Mouse (Mus musculus) regulatory T cell (primary cell): Measurements from ENCODE around the gene Asb3.

ENCODE experiments used
- in situ Hi-C: fragments of 300-600 bp; cut with MboI, MseI; formaldehyde crosslinking; loops from one replicate; pipeline ENCODE4 v1.15.1; 2025; ENCODE audit warnings: high pct_unique_total_duplicates

Gene Asb3

DNA sequence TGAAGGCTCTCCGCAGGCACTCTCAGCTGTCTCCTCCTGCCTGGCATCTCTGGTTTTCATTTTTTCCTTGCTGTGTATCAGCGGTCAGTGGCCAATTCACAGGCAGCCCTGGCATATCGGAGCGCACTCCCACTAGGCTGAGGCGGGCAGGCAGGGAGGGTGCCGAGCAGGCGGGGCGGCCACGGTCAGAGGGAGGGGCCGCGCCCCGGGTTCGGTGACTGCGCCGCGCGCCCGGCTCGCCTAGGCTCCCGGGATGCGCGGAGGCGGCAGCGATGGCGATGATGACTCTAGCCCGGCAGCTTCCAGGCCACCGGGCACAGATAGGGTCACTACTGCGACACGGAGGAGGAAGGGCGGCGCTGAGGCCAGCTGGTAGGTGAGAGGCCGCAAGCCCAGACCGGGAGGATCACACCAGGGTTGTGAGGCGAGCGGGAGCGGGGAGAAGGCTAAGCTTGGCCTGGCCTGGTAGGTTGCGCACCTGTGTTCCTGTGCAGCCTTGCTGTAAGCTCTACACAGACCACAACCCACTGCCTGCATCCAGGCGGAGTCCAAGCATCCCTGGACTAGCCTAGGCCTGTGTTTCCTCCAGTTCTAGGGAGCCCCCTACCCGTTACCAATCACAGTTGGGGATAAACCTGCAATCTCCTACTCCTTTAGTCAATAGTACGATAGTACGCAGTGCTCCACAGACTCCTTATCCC, at the start of gene Asb3, which contains the start of gene Gpr75:
Gene Asb3, plus strand, starts transcription at position 246 of the 701 bp plus-strand sequence.
Gene Gpr75, plus strand, starts transcription at position 188 of the 701 bp plus-strand sequence.
- in situ Hi-C loops = no loop called here

DNA sequence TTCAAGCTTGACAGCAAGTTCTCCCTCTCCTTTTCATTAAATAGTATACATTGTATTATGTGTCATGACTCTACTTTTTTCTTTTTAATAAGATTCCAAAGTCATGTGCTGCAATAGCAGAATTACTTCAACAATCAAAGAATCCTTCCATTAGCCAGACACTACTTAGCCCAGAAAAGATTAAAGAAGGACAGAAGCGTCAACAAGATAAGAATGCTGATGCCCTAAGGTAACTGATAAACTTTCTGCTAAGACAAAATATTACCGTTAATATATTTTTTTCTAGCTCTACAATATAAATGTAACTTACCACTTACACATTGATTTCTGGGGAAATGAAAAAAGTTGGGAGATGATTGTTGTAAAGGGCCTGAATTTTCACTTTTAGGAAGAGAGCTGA, 46.4 kb upstream of the Asb3 start:
- in situ Hi-C loops = no loop called here

DNA sequence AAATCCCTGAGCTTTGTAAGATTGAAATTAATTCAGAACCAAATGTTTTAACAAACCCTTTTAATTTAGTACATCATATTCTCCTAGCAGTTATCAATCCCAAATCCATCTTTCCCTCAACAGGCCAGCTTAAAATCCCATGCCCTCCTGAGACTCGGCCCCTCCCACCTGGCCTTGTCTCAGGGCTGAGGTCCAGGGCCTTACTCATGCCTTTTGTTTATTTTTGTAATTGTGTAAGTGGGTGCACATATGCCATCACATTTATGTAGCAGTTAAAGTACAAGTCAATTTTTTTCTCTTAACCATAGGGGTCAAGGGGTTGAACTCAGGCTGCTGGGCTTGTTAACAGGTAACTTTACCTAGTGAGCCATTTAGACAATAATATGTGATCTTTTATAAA, 40.9 kb upstream of the Asb3 start:
- in situ Hi-C loops = no loop called here

- in situ Hi-C loops = no loop called here
Measured at GRCm38 (mm10) chr11:30872425-30872824, 12.8 kb upstream of the Asb3 start.

DNA sequence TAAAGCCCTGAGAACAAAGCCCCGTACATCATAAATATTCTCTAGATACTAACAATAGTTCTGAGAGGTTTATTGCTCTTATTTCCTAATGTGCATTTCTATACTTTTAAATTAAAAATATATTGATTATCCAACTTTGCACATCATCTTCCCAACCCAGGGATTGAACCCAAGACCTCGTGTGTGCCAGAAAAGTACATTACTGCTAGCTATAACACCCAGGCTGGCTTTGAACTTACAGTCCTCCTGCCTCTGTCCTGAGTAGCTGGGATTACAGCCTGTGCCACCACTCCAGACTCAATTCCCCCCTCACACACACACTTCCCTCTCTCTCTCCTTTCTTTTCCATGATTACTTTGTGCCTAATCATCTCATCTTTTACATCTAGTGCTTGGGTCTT, 2.9 kb downstream of the Asb3 start:
- in situ Hi-C loops = no loop called here

- in situ Hi-C loops = no loop called here
Measured at GRCm38 (mm10) chr11:30896201-30896600, 11.0 kb downstream of the Asb3 start.

DNA sequence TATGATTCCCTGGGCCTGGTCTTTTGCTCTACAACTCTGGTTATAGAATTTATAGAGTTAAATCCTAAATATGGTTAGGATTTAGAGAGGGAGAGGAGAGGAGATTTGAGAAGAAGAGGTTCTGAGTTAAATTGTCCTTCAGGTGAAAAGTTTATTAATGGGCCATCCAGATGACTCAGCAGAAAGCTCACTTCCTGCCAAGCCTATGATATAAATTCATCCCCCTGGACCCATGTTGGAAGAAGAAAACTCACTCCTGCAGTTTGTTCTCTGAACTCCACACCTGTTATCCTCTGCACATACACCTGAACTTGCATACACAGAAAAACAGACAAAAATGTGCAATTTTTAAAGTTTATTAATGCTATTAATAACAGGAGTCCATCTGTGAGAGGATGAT, 14.1 kb downstream of the Asb3 start:
- in situ Hi-C loops = no loop called here

- in situ Hi-C loops = no loop called here
Measured at GRCm38 (mm10) chr11:30912311-30912710, 27.1 kb downstream of the Asb3 start.

- in situ Hi-C loops = no loop called here
Measured at GRCm38 (mm10) chr11:30920641-30921040, 35.4 kb downstream of the Asb3 start.

- in situ Hi-C loops = no loop called here
Measured at GRCm38 (mm10) chr11:30923283-30923682, 38.1 kb downstream of the Asb3 start.

DNA sequence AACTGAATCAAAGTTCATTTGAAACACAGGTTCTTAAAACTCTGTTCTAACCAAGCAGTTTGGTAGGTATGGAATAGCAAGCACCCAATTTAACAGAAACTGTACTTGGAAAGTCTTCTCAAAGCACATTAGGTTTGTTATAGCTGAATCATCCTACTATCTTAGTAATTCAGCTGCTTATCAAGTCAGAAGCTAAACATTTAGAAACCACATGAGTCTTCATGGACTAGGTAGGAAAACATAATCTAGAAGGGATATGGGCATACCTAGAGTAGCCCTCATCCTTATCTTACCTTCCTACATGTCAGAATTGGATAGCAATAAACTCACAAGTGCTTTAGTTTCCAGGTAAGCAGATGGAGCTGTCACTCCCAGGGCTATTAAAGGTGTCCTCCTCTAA, 42.9 kb downstream of the Asb3 start:
- in situ Hi-C loops = no loop called here

DNA sequence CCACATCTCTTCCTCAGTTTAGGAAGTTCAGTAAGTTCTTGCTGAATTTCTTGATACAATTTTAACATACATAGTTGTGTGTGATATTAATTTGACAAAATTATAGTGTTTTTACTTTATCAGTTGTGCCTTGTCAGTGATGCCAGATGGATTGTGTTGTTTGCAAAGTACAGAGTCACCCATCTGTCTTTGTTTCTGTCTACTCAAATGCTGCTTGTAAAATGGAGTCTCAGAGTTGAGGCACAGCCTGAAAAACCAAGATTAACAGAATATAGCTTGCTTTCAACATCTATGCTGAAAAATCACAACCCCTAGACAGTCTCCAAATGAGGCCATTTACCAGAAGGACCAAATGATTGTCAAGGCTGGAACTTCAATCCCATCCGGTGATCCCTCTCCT, 43.3 kb downstream of the Asb3 start:
- in situ Hi-C loops = no loop called here

- in situ Hi-C loops = no loop called here
Measured at GRCm38 (mm10) chr11:30943522-30943921, 58.3 kb downstream of the Asb3 start.

GRCm38 (mm10) chr11:30952829-30953228, 67.6 kb downstream of the Asb3 start:
- in situ Hi-C loops = loop anchor here (25.0 kb wide), 1 partner anchor 1416 kb away; the partner anchor contains the start of genes Clhc1, Mtif2 and Rps27a

GRCm38 (mm10) chr11:30953469-30954154, 68.4 kb downstream of the Asb3 start:
- in situ Hi-C loops = loop anchor here (25.0 kb wide), 1 partner anchor 1416 kb away; the partner anchor contains the start of genes Clhc1, Mtif2 and Rps27a

- in situ Hi-C loops = loop anchor here (25.0 kb wide), 1 partner anchor 1417 kb away; the partner anchor contains the start of genes Clhc1, Mtif2 and Rps27a
Measured at GRCm38 (mm10) chr11:30954279-30954725, 69.1 kb downstream of the Asb3 start, which contains the start of gene Erlec1. TSS of gene Erlec1 (minus strand) at chr11:30954335.

- in situ Hi-C loops = no loop called here
Measured at GRCm38 (mm10) chr11:30985237-30985636, 100.0 kb downstream of the Asb3 start.

- in situ Hi-C loops = no loop called here
Measured at GRCm38 (mm10) chr11:30985877-30986624, 100.8 kb downstream of the Asb3 start, which contains the start of gene Chac2. TSS of gene Chac2 (minus strand) at chr11:30986350.

DNA sequence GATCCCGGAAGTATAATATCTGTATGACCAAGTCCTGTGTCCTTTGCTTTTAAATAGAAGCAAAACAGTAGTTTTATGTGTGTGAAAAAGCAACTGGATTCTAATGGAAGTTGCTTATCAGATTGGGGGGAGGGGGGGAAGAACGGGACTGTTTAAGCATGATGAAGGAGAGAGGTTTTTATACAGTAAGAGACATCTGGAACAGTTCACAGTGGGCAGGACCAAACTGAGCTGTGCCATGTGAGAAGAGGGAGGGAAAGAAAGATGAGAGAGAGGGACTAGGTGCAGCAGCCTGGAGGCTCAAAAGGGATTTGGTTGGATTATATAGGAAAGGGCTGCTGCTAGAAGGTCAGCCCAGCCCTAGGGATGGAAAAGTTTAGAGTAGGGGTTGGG, 101.4 kb downstream of the Asb3 start:
- in situ Hi-C loops = no loop called here

- in situ Hi-C loops = loop anchor here (10.0 kb wide), 1 partner anchor 1898 kb away; no protein-coding TSS in a partner anchor
Measured at GRCm38 (mm10) chr11:30996670-30997069, 111.5 kb downstream of the Asb3 start.

- in situ Hi-C loops = loop anchor here (10.0 kb wide), 1 partner anchor 1897 kb away; no protein-coding TSS in a partner anchor
Measured at GRCm38 (mm10) chr11:30998199-30998598, 113.0 kb downstream of the Asb3 start.

DNA sequence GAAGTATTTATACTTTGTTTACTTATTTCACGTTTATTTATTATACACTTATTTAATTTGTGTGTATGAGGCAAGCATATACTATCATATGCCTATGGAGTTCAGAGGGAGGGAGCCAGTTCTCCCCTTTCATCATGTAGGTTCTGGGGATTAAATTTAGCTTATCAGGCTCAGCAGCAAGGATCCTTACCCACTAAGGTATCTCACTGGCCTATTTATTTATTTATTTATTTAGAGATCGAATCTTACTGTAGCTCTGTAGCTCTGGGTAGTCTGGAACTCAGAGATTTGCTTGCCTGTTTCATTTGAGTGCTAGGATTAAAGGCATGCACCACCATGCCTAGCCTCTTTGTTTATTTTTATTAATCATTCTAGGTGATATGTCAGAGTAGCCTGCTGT, 113.5 kb downstream of the Asb3 start:
- in situ Hi-C loops = loop anchor here (10.0 kb wide), 1 partner anchor 1896 kb away; no protein-coding TSS in a partner anchor
